Mouse (Mus musculus): ENCODE data around the gene Lrp5. TPM values are rescaled to one million over a fixed set of nuclear protein-coding genes. Genes with fewer than 3 reads are reported as not detected.
"Not testable (repeated sequence)": the region's sequence is repeated elsewhere in the genome, so short reads cannot be mapped to it uniquely, and the experiment has no call there.

The Lrp5 gene
- polyA plus RNA-seq, 1 experiment from 2014 or later, result 1.4 TPM

GRCm38 (mm10) chr19:3668551-3668950 is 17.8 kb downstream of the Lrp5 start:
- no peak overlapping the region for H3K4me3 ChIP-seq
- WGBS, result 83% methylated on average over 10 of the region's 10 CpGs
- H3K4me2 ChIP-seq, result no peak overlapping the region
- H3K9ac ChIP-seq, result no peak overlapping the region
- no peak for ATAC-seq (replicated peaks)
- no peaks in the 10 kb centered on the region for H3K4me1 ChIP-seq
- no peaks in the 10 kb centered on the region for H3K36me3 ChIP-seq (replicated peaks)
- H3K9me3 ChIP-seq, result no peaks in the 10 kb centered on the region
- no peaks in the 10 kb centered on the region for H3K27me3 ChIP-seq (replicated peaks)
- no peak overlapping the region for H3K27ac ChIP-seq

GRCm38 (mm10) chr19:3667979-3668378 is 18.4 kb downstream of the Lrp5 start:
- WGBS, result 76% methylated on average over 11 of the region's 11 CpGs
- Histone ChIP-seq H3K4me2 (no peak overlapping the region), H3K9me3 (no peaks in the 10 kb centered on the region), H3K36me3 (replicated peaks) (no peaks in the 10 kb centered on the region), H3K27me3 (replicated peaks) (no peaks in the 10 kb centered on the region), H3K9ac (no peak overlapping the region), H3K4me1 (no peaks in the 10 kb centered on the region), H3K27ac (no peak overlapping the region), H3K4me3 (no peak overlapping the region)
- ATAC-seq (replicated peaks), result no peak

GRCm38 (mm10) chr19:3667155-3667895 is 19.0 kb downstream of the Lrp5 start:
- Histone ChIP-seq H3K4me1 (no peaks in the 10 kb centered on the region), H3K4me2 (no peak overlapping the region), H3K27ac (no peak overlapping the region), H3K27me3 (replicated peaks) (no peaks in the 10 kb centered on the region), H3K9ac (no peak overlapping the region), H3K4me3 (no peak overlapping the region), H3K36me3 (replicated peaks) (no peaks in the 10 kb centered on the region), H3K9me3 (no peaks in the 10 kb centered on the region)
- 88% methylated on average over 6 of the region's 6 CpGs for WGBS
- no peak for ATAC-seq (replicated peaks)

GRCm38 (mm10) chr19:3666632-3667031 is 19.7 kb downstream of the Lrp5 start:
- Histone ChIP-seq H3K4me3 (no peak overlapping the region), H3K27me3 (replicated peaks) (no peaks in the 10 kb centered on the region), H3K9me3 (no peaks in the 10 kb centered on the region), H3K36me3 (replicated peaks) (no peaks in the 10 kb centered on the region), H3K4me2 (no peak overlapping the region), H3K4me1 (no peaks in the 10 kb centered on the region), H3K27ac (no peak overlapping the region), H3K9ac (no peak overlapping the region)
- 95% methylated on average over 2 of the region's 2 CpGs for WGBS
- ATAC-seq (replicated peaks), result no peak

- no peaks in the 10 kb centered on the region for H3K36me3 ChIP-seq (replicated peaks)
- no peak for ATAC-seq (replicated peaks)
- H3K27me3 ChIP-seq (replicated peaks), result no peaks in the 10 kb centered on the region
- no peak overlapping the region for H3K4me2 ChIP-seq
- no peaks in the 10 kb centered on the region for H3K4me1 ChIP-seq
- H3K9me3 ChIP-seq, result no peaks in the 10 kb centered on the region
- no peak overlapping the region for H3K9ac ChIP-seq
- H3K27ac ChIP-seq, result no peak overlapping the region
- WGBS, result 64% methylated on average over 5 of the region's 5 CpGs
- H3K4me3 ChIP-seq, result no peak overlapping the region
Measured at GRCm38 (mm10) chr19:3665510-3665909, 20.9 kb downstream of the Lrp5 start.

GRCm38 (mm10) chr19:3657947-3658346 is 28.4 kb downstream of the Lrp5 start:
- H3K4me2 ChIP-seq, result no peak overlapping the region
- H3K4me3 ChIP-seq, result no peak overlapping the region
- no peaks in the 10 kb centered on the region for H3K9me3 ChIP-seq
- no peak overlapping the region for H3K27ac ChIP-seq
- ATAC-seq (replicated peaks), result no peak
- WGBS, result 98% methylated on average over 4 of the region's 4 CpGs
- no peaks in the 10 kb centered on the region for H3K27me3 ChIP-seq (replicated peaks)
- no peaks in the 10 kb centered on the region for H3K4me1 ChIP-seq
- H3K9ac ChIP-seq, result no peak overlapping the region
- no peaks in the 10 kb centered on the region for H3K36me3 ChIP-seq (replicated peaks)

- not testable (repeated sequence) for H3K9ac ChIP-seq; H3K9me3 ChIP-seq; H3K4me2 ChIP-seq; H3K36me3 ChIP-seq (replicated peaks); H3K27me3 ChIP-seq (replicated peaks); H3K4me1 ChIP-seq; H3K4me3 ChIP-seq; ATAC-seq (replicated peaks); H3K27ac ChIP-seq
- 97% methylated on average over 4 of the region's 4 CpGs for WGBS
Measured at GRCm38 (mm10) chr19:3657065-3657464, 29.3 kb downstream of the Lrp5 start.

GRCm38 (mm10) chr19:3656144-3656543 is 30.2 kb downstream of the Lrp5 start:
- Histone ChIP-seq H3K27ac (no peak overlapping the region), H3K4me2 (no peak overlapping the region), H3K4me3 (no peak overlapping the region), H3K9ac (no peak overlapping the region), H3K4me1 (no peaks in the 10 kb centered on the region), H3K27me3 (replicated peaks) (no peaks in the 10 kb centered on the region), H3K36me3 (replicated peaks) (no peaks in the 10 kb centered on the region), H3K9me3 (no peaks in the 10 kb centered on the region)
- WGBS, result 81% methylated on average over 1 of the region's 1 CpGs
- ATAC-seq (replicated peaks), result no peak

- no peaks in the 10 kb centered on the region for H3K4me1 ChIP-seq
- no peak for ATAC-seq (replicated peaks)
- WGBS, result 85% methylated on average over 4 of the region's 4 CpGs
- no peaks in the 10 kb centered on the region for H3K9me3 ChIP-seq
- H3K4me3 ChIP-seq, result no peak overlapping the region
- H3K27me3 ChIP-seq (replicated peaks), result no peaks in the 10 kb centered on the region
- no peak overlapping the region for H3K27ac ChIP-seq
- H3K4me2 ChIP-seq, result no peak overlapping the region
- H3K36me3 ChIP-seq (replicated peaks), result no peaks in the 10 kb centered on the region
- H3K9ac ChIP-seq, result no peak overlapping the region
Measured at GRCm38 (mm10) chr19:3654940-3655339, 31.4 kb downstream of the Lrp5 start.

GRCm38 (mm10) chr19:3654058-3654457 is 32.3 kb downstream of the Lrp5 start:
- Histone ChIP-seq H3K27me3 (replicated peaks) (no peaks in the 10 kb centered on the region), H3K36me3 (replicated peaks) (no peaks in the 10 kb centered on the region), H3K4me2 (no peak overlapping the region), H3K4me3 (no peak overlapping the region), H3K9ac (no peak overlapping the region), H3K9me3 (no peaks in the 10 kb centered on the region), H3K4me1 (no peaks in the 10 kb centered on the region), H3K27ac (no peak overlapping the region)
- no peak for ATAC-seq (replicated peaks)
- WGBS, result 86% methylated on average over 5 of the region's 5 CpGs

GRCm38 (mm10) chr19:3653508-3653907 is 32.9 kb downstream of the Lrp5 start:
- 84% methylated on average over 4 of the region's 4 CpGs for WGBS
- no peaks in the 10 kb centered on the region for H3K9me3 ChIP-seq
- H3K27me3 ChIP-seq (replicated peaks), result no peaks in the 10 kb centered on the region
- no peaks in the 10 kb centered on the region for H3K4me1 ChIP-seq
- no peak overlapping the region for H3K4me3 ChIP-seq
- H3K4me2 ChIP-seq, result no peak overlapping the region
- no peak overlapping the region for H3K27ac ChIP-seq
- H3K36me3 ChIP-seq (replicated peaks), result no peaks in the 10 kb centered on the region
- no peak overlapping the region for H3K9ac ChIP-seq
- ATAC-seq (replicated peaks), result no peak

- no peaks in the 10 kb centered on the region for H3K36me3 ChIP-seq (replicated peaks)
- no peak overlapping the region for H3K27ac ChIP-seq
- H3K9me3 ChIP-seq, result no peaks in the 10 kb centered on the region
- no peak for ATAC-seq (replicated peaks)
- no peak overlapping the region for H3K9ac ChIP-seq
- H3K4me1 ChIP-seq, result no peaks in the 10 kb centered on the region
- no peak overlapping the region for H3K4me2 ChIP-seq
- no peak overlapping the region for H3K4me3 ChIP-seq
- H3K27me3 ChIP-seq (replicated peaks), result no peaks in the 10 kb centered on the region
- WGBS, result 96% methylated on average over 13 of the region's 13 CpGs
Measured at GRCm38 (mm10) chr19:3651989-3652388, 34.4 kb downstream of the Lrp5 start.

GRCm38 (mm10) chr19:3651220-3651619 is 35.1 kb downstream of the Lrp5 start:
- H3K4me3 ChIP-seq, result no peak overlapping the region

More at GRCm38 (mm10) chr19:3651220-3651619, 35.1 kb downstream of the Lrp5 start:
- Histone ChIP-seq H3K36me3 (replicated peaks) (no peaks in the 10 kb centered on the region), H3K9ac (no peak overlapping the region), H3K9me3 (no peaks in the 10 kb centered on the region), H3K27ac (no peak overlapping the region), H3K4me2 (no peak overlapping the region), H3K4me1 (no peaks in the 10 kb centered on the region), H3K27me3 (replicated peaks) (no peaks in the 10 kb centered on the region)
- ATAC-seq (replicated peaks), result no peak
- 98% methylated on average over 3 of the region's 3 CpGs for WGBS

All from midbrain, embryonic 15.5 days (tissue).